Mouse (Mus musculus) liver, adult 2 months (tissue): ENCODE results near the gene Cuedc2.

ENCODE experiments used
- CTCF ChIP-seq: fragments of 200-500 bp; IDR thresholded peaks from 2 replicates; pipeline ENCODE4 v1.5.1; 2011; ENCODE audit warnings: low read depth, low read length, control low read depth
- POLR2A ChIP-seq: fragments of 200-500 bp; IDR thresholded peaks from 2 replicates; pipeline ENCODE4 v1.6.1; 2011; ENCODE audit warnings: low read length, control low read depth; ENCODE audit not compliant: insufficient read depth; ENCODE audit errors: extremely low read depth

- TF ChIP-seq CTCF: no peak
- TF ChIP-seq POLR2A: no peak
Measured at GRCm38 (mm10) chr19:46313116-46313515, 25.4 kb downstream of the Cuedc2 start.
